Mouse (Mus musculus) A20 (cell line): ENCODE results near the gene Gfy.

Source experiments
- DNase-seq: peaks from one replicate; pipeline ENCODE4 v3.0.0-alpha.2; 2011; ENCODE audit warnings: low read depth, low spot score

The Gfy gene

GRCm38 (mm10) chr7:45179469-45179868 is at the start of gene Gfy:
Gene Gfy (minus strand): TSS chr7:45179569.
- no peak for DNase-seq

DNA sequence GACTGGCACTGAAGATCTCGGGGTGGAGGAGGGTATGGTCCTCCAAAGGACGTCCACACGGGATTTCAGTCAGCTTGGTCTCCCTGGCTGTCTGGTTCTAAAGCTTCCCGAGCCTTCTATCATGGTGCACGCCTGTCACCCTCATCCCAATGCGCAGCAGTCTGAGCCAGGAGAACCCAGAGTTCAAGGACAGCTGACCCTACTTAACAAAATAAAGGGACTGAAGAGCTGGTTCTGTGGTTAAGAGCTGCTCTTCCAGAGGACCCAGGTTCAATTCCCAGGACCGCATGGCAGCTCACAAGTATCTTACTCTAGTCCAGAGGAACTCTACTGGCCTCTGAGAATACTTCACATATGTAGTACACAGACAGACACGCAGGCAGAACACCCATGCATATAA is 49.7 kb upstream of the Gfy start:
- DNase-seq = no peak

DNA sequence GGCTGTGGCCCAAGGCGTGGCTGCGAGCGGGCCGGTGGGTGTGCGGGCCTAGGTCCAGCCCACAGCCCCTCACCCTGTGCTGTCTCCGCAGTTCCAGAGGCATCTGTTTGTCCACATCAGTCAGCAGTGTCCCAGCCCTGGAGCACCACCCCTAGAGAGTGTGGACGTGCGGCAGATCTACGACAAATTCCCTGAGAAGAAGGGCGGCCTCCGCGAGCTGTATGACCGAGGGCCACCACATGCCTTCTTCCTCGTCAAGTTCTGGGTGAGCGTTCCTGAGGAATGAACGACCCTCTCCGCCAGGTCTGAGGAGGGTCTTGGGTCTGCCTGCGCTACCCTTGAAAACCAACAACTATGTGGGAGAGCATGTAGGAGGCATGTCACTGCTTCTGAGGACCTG is 49.2 kb upstream of the Gfy start:
- DNase-seq = no peak

DNA sequence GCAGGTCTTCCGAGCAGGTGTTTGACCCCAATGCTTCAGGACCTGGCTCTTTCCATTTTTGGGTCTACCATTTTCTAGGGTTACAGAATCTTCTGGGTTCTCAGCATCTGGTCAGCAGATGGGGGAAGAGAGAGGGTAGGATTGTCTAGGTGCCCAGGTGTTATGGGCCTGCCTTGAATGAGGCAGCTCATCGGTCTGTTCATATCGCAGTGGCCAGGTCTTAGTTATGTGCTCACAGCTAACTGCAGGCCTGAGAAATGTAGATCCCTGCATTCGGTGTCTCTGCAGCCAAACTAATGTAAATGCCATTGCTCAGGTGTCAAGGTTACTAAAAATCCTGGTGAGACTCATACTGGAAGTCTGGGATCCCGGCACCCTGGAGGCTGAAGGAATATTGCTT is 47.1 kb upstream of the Gfy start:
- no peak for DNase-seq

GRCm38 (mm10) chr7:45224826-45225225 is 45.5 kb upstream of the Gfy start:
- no peak for DNase-seq

- peak; percentile 88 for DNase-seq
Observed at GRCm38 (mm10) chr7:45221680-45222079, 42.3 kb upstream of the Gfy start.

DNA sequence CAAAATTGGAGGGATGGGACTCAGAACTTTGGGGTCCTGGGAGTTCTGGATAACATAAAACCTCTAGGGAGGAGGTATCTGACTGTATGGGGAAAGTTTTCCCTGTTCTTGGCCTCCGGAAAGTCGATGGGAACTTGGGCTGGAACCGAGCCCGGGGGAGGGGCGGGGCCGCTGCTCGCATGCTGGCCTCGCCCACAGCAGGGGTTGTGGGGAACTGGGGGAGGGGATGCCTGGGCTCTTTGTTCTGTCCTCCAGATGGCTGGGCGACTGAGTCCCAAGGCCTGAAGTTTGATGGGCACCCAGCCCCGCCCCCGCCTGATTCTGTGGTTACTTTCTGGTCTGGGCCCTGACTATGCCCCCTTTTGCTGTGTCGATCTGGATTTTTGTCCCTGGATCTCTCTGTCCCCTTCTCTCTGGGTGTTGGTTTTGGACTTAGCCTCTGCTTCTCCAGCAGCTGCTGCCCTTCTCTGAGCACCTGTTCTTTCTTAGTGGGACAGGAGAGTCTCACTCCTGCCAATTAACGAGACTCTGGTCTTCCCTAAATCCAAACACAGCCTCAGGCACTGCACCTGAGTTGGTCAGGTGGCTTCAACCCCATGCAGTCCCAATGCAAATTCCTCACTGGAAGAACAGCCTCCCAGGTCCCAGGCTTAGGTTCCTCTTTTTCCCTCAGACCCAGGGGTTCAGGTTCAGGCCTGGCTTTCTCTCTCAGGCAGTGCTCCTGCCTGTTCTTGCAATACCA is 37.2 kb upstream of the Gfy start:
- no peak for DNase-seq

- DNase-seq = no peak
Observed at GRCm38 (mm10) chr7:45215673-45216441, 36.5 kb upstream of the Gfy start, which contains the start of gene Tead2. Gene Tead2 (plus strand): TSS chr7:45215753.

DNA sequence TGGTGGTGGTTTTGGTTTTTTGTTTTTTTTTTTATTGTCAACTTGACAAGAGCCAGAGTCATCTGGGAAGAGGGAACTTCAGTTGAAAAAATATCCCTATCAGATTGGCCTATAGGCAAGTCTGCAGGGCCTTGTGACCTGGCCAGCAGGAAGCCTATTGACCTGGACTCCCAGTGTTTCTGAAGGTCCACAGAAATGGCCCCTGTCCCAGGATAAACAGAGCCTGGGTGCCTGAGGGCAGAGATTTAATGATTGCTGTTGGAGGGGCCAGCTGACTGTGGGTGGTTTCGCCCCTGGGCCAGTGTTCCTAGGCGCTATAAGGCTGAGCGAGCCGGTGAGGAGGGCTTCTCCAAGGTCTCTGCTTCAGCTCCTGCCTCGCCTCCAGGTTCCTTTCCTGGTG is 34.3 kb upstream of the Gfy start:
- DNase-seq = no peak

- DNase-seq = peak; percentile 43
Observed at GRCm38 (mm10) chr7:45212356-45212755, 33.0 kb upstream of the Gfy start.

GRCm38 (mm10) chr7:45211851-45212251 is 32.5 kb upstream of the Gfy start, which contains the start of gene Dkkl1:
Gene Dkkl1 (minus strand): TSS chr7:45212147.
- DNase-seq = peak; percentile 76

DNA sequence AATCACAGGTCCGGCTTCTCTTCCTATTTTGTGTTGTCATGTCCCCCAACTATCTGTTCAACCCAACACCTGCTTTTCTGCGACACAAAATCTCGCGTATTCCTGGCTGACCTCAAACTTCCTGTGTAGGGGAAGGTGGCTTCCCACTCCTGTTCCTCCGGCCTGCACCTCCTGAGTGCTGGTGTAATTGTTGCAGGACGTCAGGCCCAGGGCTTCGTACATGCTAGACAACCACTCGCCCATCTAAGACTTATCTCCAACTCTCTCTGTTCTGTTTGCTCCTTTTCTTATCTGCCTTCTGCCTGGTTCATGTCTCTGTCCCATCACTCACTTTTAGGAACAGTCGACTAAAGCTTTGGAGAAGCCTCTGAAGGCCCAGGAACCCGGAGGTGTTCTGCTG is 31.7 kb upstream of the Gfy start:
- no peak for DNase-seq

DNA sequence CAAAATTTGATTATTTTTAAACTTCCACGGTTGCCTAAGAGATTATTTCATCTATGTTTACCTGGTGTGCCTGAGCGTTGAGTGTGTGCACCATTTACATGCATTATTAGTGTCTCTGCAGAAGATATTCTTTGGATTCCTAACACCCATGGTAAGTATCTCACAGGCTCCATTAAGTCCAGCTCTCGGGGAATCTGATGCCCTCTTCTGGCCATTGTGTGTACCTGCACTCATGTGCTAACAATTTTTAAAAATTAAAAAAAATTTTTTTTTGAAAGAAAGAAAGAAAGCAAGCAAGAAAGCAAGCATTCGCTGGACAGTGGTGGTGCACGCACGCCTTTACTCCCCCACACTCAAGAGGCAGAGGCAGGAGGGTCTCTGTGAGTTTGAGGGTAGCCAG is 28.9 kb upstream of the Gfy start:
- DNase-seq = peak; percentile 36

GRCm38 (mm10) chr7:45204380-45205143 is 25.2 kb upstream of the Gfy start, which contains the start of gene Ccdc155:
Gene Ccdc155 (minus strand): TSS chr7:45204892.
- peak; percentile 99 for DNase-seq

DNA sequence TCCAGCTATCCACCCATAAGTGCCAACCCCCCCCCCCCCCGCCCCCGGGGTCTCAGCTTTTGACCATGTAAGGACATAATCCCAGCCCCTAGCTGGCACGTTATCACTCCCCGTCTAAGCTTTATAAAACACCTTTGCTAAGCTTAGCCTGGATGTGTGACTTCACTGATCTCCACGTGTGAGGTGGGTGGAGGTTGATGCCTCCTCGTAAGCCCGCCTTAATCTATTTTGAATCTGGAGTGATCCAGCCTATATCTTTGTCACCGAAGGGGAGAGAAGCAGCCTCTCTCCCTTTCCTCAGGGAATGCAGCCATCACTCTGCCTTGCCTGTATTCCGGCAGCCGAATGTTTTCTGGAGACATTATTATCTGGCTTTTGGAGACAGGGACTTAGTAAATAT is 23.3 kb upstream of the Gfy start:
- no peak for DNase-seq

GRCm38 (mm10) chr7:45198961-45199360 is 19.6 kb upstream of the Gfy start:
- no peak for DNase-seq

- peak; percentile 72 for DNase-seq
Observed at GRCm38 (mm10) chr7:45198435-45198834, 19.1 kb upstream of the Gfy start.

DNA sequence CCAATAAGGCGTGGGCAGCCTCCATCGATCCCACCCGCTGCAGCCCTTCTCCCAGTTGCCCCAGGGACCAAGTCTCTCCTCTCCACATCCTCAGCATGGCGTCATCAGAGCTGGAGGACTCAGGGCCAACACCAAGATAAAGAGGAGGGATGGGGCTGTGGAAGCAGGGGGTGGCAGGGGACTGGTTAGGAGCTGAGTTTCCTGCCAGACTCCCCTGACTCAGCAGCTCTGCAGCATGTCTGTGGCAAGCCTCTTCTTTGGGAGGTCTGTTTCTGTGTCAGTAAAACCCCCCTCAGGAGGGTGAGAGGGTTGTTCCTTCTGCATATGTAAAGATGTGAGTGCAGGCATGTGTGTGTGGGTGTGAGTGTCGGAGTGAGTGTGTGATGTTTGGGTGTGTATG is 17.6 kb upstream of the Gfy start:
- DNase-seq = no peak

DNA sequence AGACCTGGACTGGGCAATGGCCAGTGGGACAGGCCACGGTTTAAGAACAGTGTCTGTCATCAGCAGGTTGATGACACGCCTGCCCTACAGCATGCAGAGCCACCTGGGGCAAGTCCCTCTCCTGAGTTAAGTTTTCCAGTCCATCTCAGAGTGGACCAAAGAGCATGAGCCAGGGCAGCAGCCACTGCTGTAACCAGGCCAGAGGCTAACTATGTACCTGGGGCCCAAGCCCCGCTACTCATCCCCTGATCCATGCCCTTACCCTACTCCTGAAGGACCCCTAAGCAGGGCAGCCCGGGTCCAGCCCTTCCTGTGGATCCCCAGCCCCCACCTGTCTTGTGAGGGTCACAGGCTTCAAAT is 16.8 kb upstream of the Gfy start:
- no peak for DNase-seq

GRCm38 (mm10) chr7:45195341-45196175 is 16.2 kb upstream of the Gfy start:
- no peak for DNase-seq
